In the genomic region with DNA sequence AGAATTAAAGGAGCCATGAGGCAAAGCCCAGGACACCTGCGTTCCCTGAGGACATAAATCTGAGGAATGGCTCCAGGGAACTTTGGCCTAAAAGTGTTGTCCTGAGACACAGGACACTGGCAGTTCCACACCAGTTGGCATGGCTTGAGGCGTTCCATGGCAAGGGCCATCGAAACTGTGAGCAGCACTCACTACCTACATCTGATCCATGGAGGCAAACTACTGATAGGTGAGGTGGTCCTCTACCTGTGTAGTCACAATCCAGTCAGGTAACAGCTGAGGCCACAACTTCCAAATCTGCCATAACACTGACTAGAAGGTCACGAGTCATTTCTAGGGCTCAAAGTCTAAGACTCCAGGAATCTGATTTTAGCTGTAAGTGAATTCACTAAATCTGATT, we compare ENCODE assay signal across 16 mouse cellular contexts.
"Had no signal": no experiment of that assay in that cellular context is flagged by ENCODE, and none has a peak within 500 bp of the region (broad histone marks: within the 10 kb centered on the region; RNA-seq: fewer than 3 reads in every experiment).

No protein-coding gene starts in this region.

- H3K4me3 ChIP-seq: limb, embryonic 15.5 days; liver, embryonic 12.5 days; midbrain, embryonic 10.5 days; myocyte; neural tube, embryonic 15.5 days had no signal

- H3K4me1 ChIP-seq: liver, embryonic 12.5 days; midbrain, embryonic 10.5 days; neural tube, embryonic 15.5 days had no signal

- H3K9ac ChIP-seq: limb, embryonic 15.5 days; liver, embryonic 12.5 days; lung, embryonic 14.5 days; neural tube, embryonic 15.5 days had no signal

- H3K9me3 ChIP-seq: limb, embryonic 15.5 days; neural tube, embryonic 15.5 days had no signal

- H3K27ac ChIP-seq: limb, embryonic 15.5 days; liver, embryonic 12.5 days; midbrain, embryonic 10.5 days; neural tube, embryonic 15.5 days had no signal

- H3K4me2 ChIP-seq: limb, embryonic 15.5 days; liver, embryonic 12.5 days; lung, embryonic 14.5 days; neural tube, embryonic 15.5 days had no signal

- H3K27me3 ChIP-seq: limb, embryonic 15.5 days; liver, embryonic 12.5 days; neural tube, embryonic 15.5 days had no signal

- DNase-seq: layer of hippocampus, adult 9-11 months; layer of hippocampus, postnatal 36 days; lung, embryonic 14.5 days; lung, postnatal 10 days; lung, postnatal 4 days; midbrain, embryonic 14.5 days; right cerebral cortex, adult 18-20 months; right cerebral cortex, postnatal 25 days; thymus, adult 18-20 months; thymus, postnatal 14 days had no signal

- ATAC-seq: intestine, embryonic 16.5 days; liver, embryonic 12.5 days had no signal
